Mouse (Mus musculus) lung, postnatal 0 days (tissue): ENCODE results near the gene Wbp1l.

Experiments used
- CTCF ChIP-seq: IDR thresholded peaks from 2 replicates; pipeline ENCODE4 v1.5.1; 2016; ENCODE audit warnings: antibody characterized with exemption, mild to moderate bottlenecking
- EP300 ChIP-seq: IDR thresholded peaks from 2 replicates; pipeline ENCODE4 v1.6.1; 2016; ENCODE audit warnings: antibody characterized with exemption, mild to moderate bottlenecking, control low read depth

- TF ChIP-seq EP300 (no peak), CTCF (no peak)
Measured at GRCm38 (mm10) chr19:46668263-46668662, 69.4 kb downstream of the Wbp1l start.
